Mouse (Mus musculus): Measurements from ENCODE around the gene Wwc2. TPM values are rescaled to one million over a fixed set of nuclear protein-coding genes. Genes with fewer than 3 reads are reported as not detected.

Wwc2 gene
- polyA plus RNA-seq (2012; ENCODE audit: insufficient read depth, insufficient read length, missing spikeins) = 12.6 and 14.1 TPM in 2 replicates

GRCm38 (mm10) chr8:47990911-47991820 lies at the start of gene Wwc2:
Wwc2 (minus strand) TSS chr8:47990924.
- peaks cover 8% of the 10 kb centered on the region for H3K4me1 ChIP-seq (ENCODE audit: control insufficient read depth, insufficient read depth, insufficient read length, low read length)
- peak within 1 kb of the TSS; percentile 94 for H3K4me3 ChIP-seq (ENCODE audit: insufficient read depth, low read depth, low read length)
- peak within 1 kb of the TSS; percentile 98 for H3K27ac ChIP-seq (replicated peaks; ENCODE audit: low read depth, low read length)

- no peaks in the 10 kb centered on the region; the same call in 1 of the 2 replicates for H3K4me1 ChIP-seq (ENCODE audit: control insufficient read depth, insufficient read depth, insufficient read length, low read length)
- H3K27ac ChIP-seq (replicated peaks; ENCODE audit: low read depth, low read length) = no peak overlapping the region
- no peak overlapping the region for H3K4me3 ChIP-seq (ENCODE audit: insufficient read depth, low read depth, low read length)
Measured at GRCm38 (mm10) chr8:48038261-48038934, 47.7 kb upstream of the Wwc2 start.

- Histone ChIP-seq H3K4me1 (ENCODE audit: control insufficient read depth, insufficient read depth, insufficient read length, low read length) (no peaks in the 10 kb centered on the region), H3K4me3 (ENCODE audit: insufficient read depth, low read depth, low read length) (no peak overlapping the region), H3K27ac (replicated peaks; ENCODE audit: low read depth, low read length) (no peak overlapping the region)
Measured at GRCm38 (mm10) chr8:48032046-48032445, 41.3 kb upstream of the Wwc2 start.

GRCm38 (mm10) chr8:48030667-48031066 lies 39.9 kb upstream of the Wwc2 start:
- H3K4me3 ChIP-seq (ENCODE audit: insufficient read depth, low read depth, low read length) = no peak overlapping the region
- H3K27ac ChIP-seq (replicated peaks; ENCODE audit: low read depth, low read length) = no peak overlapping the region
- no peaks in the 10 kb centered on the region for H3K4me1 ChIP-seq (ENCODE audit: control insufficient read depth, insufficient read depth, insufficient read length, low read length)

GRCm38 (mm10) chr8:48026796-48027195 lies 36.1 kb upstream of the Wwc2 start:
- Histone ChIP-seq H3K4me3 (ENCODE audit: insufficient read depth, low read depth, low read length) (no peak overlapping the region), H3K27ac (replicated peaks; ENCODE audit: low read depth, low read length) (no peak overlapping the region), H3K4me1 (ENCODE audit: control insufficient read depth, insufficient read depth, insufficient read length, low read length) (no peaks in the 10 kb centered on the region)

GRCm38 (mm10) chr8:48023206-48023605 lies 32.5 kb upstream of the Wwc2 start:
- H3K27ac ChIP-seq (replicated peaks; ENCODE audit: low read depth, low read length) = no peak overlapping the region
- no peak overlapping the region for H3K4me3 ChIP-seq (ENCODE audit: insufficient read depth, low read depth, low read length)
- no peaks in the 10 kb centered on the region for H3K4me1 ChIP-seq (ENCODE audit: control insufficient read depth, insufficient read depth, insufficient read length, low read length)

GRCm38 (mm10) chr8:48019737-48020136 lies 29.0 kb upstream of the Wwc2 start:
- Histone ChIP-seq H3K4me3 (ENCODE audit: insufficient read depth, low read depth, low read length) (no peak overlapping the region), H3K4me1 (ENCODE audit: control insufficient read depth, insufficient read depth, insufficient read length, low read length) (no peaks in the 10 kb centered on the region), H3K27ac (replicated peaks; ENCODE audit: low read depth, low read length) (no peak overlapping the region)

GRCm38 (mm10) chr8:48016538-48016937 lies 25.8 kb upstream of the Wwc2 start:
- no peak overlapping the region for H3K4me3 ChIP-seq (ENCODE audit: insufficient read depth, low read depth, low read length)
- H3K4me1 ChIP-seq (ENCODE audit: control insufficient read depth, insufficient read depth, insufficient read length, low read length) = no peaks in the 10 kb centered on the region
- no peak overlapping the region for H3K27ac ChIP-seq (replicated peaks; ENCODE audit: low read depth, low read length)

GRCm38 (mm10) chr8:48014386-48014785 lies 23.7 kb upstream of the Wwc2 start:
- no peaks in the 10 kb centered on the region for H3K4me1 ChIP-seq (ENCODE audit: control insufficient read depth, insufficient read depth, insufficient read length, low read length)
- H3K4me3 ChIP-seq (ENCODE audit: insufficient read depth, low read depth, low read length) = no peak overlapping the region
- no peak overlapping the region for H3K27ac ChIP-seq (replicated peaks; ENCODE audit: low read depth, low read length)

GRCm38 (mm10) chr8:48013281-48013680 lies 22.6 kb upstream of the Wwc2 start:
- H3K4me3 ChIP-seq (ENCODE audit: insufficient read depth, low read depth, low read length) = no peak overlapping the region
- H3K27ac ChIP-seq (replicated peaks; ENCODE audit: low read depth, low read length) = no peak overlapping the region
- H3K4me1 ChIP-seq (ENCODE audit: control insufficient read depth, insufficient read depth, insufficient read length, low read length) = no peaks in the 10 kb centered on the region

GRCm38 (mm10) chr8:48011871-48012270 lies 21.1 kb upstream of the Wwc2 start:
- Histone ChIP-seq H3K4me3 (ENCODE audit: insufficient read depth, low read depth, low read length) (no peak overlapping the region), H3K27ac (replicated peaks; ENCODE audit: low read depth, low read length) (no peak overlapping the region), H3K4me1 (ENCODE audit: control insufficient read depth, insufficient read depth, insufficient read length, low read length) (no peaks in the 10 kb centered on the region)

GRCm38 (mm10) chr8:48010977-48011376 lies 20.3 kb upstream of the Wwc2 start:
- Histone ChIP-seq H3K27ac (replicated peaks; ENCODE audit: low read depth, low read length) (no peak overlapping the region), H3K4me3 (ENCODE audit: insufficient read depth, low read depth, low read length) (no peak overlapping the region), H3K4me1 (ENCODE audit: control insufficient read depth, insufficient read depth, insufficient read length, low read length) (no peaks in the 10 kb centered on the region)

GRCm38 (mm10) chr8:48009399-48009798 lies 18.7 kb upstream of the Wwc2 start:
- Histone ChIP-seq H3K4me3 (ENCODE audit: insufficient read depth, low read depth, low read length) (no peak overlapping the region), H3K4me1 (ENCODE audit: control insufficient read depth, insufficient read depth, insufficient read length, low read length) (no peaks in the 10 kb centered on the region), H3K27ac (replicated peaks; ENCODE audit: low read depth, low read length) (no peak overlapping the region)

GRCm38 (mm10) chr8:48008936-48009335 lies 18.2 kb upstream of the Wwc2 start:
- no peaks in the 10 kb centered on the region for H3K4me1 ChIP-seq (ENCODE audit: control insufficient read depth, insufficient read depth, insufficient read length, low read length)
- H3K4me3 ChIP-seq (ENCODE audit: insufficient read depth, low read depth, low read length) = no peak overlapping the region
- no peak overlapping the region for H3K27ac ChIP-seq (replicated peaks; ENCODE audit: low read depth, low read length)

GRCm38 (mm10) chr8:48006869-48007268 lies 16.1 kb upstream of the Wwc2 start:
- no peaks in the 10 kb centered on the region for H3K4me1 ChIP-seq (ENCODE audit: control insufficient read depth, insufficient read depth, insufficient read length, low read length)
- H3K27ac ChIP-seq (replicated peaks; ENCODE audit: low read depth, low read length) = no peak overlapping the region
- H3K4me3 ChIP-seq (ENCODE audit: insufficient read depth, low read depth, low read length) = no peak overlapping the region
